Mouse (Mus musculus): ENCODE measurements around the gene Hist2h2ac. TPM values are rescaled to one million over a fixed set of nuclear protein-coding genes. Genes with fewer than 3 reads are reported as not detected.

The Hist2h2ac gene
- polyA plus RNA-seq (2012; rRNA removed) = 18.8 and 23.5 TPM in 2 replicates

DNA sequence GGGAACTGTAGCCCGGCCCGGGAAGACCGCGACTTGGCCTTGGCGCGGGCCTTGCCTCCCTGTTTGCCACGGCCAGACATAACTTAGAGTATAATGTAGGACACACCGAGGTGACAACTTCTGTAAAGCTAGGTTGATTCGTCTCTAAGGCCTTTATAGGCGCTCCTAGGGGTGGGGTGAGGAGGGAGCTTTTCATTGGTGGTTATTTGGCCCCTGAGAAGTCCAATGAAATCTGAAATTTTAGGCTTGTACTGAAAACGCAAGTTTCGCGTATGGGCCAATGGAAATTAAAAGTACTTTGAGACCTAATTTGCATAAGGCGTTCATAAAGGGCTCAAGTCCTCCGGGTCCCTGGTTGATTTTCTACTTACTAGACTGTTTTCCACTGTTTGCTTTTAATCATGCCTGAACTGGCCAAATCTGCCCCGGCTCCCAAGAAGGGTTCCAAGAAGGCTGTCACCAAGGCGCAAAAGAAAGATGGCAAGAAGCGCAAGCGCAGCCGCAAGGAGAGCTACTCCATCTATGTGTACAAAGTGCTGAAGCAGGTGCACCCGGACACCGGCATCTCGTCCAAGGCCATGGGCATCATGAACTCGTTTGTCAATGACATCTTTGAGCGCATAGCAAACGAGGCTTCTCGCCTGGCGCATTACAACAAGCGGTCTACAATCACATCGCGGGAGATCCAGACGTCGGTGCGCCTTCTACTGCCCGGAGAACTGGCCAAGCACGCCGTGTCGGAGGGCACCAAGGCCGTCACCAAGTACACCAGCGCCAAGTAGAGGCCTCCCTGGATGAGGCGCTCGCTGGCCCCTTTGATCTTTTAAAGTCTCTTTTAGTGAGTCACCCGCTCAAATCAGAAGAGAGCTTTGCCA lies at the start of gene Hist2h2ac, which contains the start of gene Hist2h2be:
Hist2h2ac (minus strand) TSS at position 116 of the 875 bp plus-strand sequence.
Hist2h2be (plus strand) TSS at position 355 of the 875 bp plus-strand sequence.

DNA sequence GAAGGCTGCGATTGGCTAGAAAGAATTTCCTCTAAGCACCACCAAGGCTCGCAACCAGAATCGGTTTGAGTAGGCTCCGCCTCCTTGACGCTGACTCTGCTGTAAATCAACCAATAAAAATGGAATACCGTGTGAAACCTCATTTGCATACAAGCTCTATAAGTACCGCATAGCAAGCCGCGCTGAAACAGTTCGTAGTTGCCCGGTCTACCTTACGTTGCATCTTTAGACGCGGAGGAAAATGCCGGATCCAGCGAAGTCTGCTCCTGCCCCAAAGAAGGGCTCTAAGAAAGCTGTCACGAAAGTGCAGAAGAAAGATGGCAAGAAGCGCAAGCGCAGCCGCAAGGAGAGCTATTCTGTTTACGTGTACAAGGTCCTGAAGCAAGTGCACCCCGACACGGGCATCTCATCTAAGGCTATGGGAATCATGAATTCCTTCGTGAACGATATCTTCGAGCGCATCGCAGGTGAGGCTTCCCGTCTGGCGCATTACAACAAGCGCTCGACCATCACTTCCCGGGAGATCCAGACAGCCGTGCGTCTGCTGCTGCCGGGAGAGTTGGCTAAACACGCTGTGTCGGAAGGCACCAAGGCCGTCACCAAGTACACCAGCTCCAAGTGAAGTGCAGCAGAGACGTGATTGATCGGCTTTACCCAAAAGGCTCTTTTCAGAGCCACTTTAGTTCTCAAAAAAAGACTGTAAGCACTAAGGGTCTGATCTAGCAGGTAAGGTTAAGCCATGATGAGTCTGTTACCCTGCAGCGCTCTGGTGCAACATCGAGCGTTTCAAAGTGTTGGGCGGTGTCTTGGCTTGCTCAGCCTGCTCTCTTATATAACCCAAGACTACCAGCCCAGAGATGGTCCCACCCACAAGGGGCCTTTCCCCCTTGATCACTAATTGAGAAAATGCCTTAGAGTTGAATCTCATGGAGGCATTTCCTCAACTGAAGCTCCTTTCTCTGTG lies 49.1 kb upstream of the Hist2h2ac start, which contains the start of gene Hist2h2bb:
Hist2h2bb (plus strand) TSS at position 242 of the 964 bp plus-strand sequence.

DNA sequence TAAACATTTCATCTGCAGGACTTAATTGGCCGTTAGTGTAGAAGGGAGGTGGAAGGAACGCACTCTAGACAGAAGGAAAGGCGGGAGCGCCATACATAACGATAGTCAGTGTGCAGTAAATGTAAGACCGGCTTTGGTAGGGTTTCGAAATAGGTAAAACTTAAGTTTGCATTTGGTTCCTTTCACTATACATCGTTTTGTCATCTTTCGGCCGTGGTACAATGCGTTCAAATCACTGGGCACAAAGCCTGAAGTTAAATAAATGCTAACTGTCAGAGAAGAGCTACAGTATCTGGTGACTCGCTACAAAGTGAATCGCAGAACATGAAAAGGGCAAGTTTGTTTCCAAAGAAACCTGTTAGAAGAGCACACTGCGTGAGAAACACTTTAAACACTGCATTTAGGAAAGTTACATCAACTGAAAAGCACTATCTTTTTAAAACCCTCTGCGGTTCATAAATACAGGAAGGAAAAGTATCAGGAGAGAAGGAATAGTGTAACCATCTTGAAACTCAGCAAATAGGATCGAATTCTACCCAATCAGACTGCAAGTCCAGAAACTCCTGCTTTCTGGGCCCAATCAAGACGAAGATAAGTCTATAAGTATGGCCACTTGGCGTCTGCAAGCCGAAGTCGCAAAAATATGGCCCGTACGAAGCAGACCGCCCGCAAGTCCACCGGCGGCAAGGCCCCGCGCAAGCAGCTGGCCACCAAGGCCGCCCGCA lies 47.5 kb upstream of the Hist2h2ac start, which contains the start of gene Hist2h3b:
Hist2h3b (plus strand) TSS at position 604 of the 725 bp plus-strand sequence.

DNA sequence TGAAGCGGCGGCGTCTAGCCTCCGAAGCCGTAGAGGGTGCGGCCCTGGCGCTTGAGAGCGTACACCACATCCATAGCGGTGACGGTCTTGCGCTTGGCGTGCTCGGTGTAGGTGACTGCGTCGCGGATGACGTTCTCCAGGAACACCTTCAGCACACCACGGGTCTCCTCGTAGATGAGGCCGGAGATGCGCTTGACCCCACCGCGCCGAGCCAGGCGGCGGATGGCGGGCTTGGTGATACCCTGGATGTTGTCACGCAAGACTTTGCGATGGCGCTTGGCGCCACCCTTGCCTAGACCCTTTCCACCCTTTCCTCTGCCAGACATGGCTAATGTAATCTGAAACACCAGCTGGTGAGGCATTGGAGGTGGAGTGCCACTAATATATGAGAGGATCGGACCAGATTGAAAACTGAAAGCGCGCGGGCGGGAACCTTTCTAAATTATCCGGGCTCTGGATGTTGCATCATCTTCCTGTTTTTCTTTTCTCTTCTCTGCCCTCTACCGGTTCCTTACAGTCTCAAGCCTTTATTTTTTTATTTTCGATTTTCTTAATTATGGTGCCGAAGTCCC lies 42.4 kb upstream of the Hist2h2ac start, which contains the start of gene Hist2h4:
Hist2h4 (minus strand) TSS at position 333 of the 572 bp plus-strand sequence.

DNA sequence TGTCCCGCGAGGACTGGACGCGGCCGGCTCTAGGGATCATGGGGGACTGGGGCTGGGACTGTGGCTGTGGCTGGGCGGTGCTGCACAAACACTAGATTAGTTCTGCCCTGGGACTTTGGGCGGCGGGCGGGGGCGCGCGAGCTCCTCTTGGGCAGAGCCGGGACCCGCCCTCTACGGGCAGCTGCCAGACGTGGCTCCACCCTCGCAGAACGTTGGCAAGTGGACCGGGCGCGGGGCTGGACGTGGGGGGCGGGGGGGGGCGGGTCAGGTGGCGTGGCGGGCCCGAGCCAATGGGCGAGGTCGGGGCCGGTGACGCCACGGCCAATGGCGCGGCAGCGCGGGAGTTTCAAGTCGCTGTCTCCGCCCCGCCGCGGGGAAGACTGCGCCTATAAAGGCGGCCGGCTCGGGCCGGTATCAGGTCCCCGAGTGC lies 25.8 kb upstream of the Hist2h2ac start, which contains the start of gene Hist2h3c1:
Hist2h3c1 (plus strand) TSS at position 259 of the 430 bp plus-strand sequence.

DNA sequence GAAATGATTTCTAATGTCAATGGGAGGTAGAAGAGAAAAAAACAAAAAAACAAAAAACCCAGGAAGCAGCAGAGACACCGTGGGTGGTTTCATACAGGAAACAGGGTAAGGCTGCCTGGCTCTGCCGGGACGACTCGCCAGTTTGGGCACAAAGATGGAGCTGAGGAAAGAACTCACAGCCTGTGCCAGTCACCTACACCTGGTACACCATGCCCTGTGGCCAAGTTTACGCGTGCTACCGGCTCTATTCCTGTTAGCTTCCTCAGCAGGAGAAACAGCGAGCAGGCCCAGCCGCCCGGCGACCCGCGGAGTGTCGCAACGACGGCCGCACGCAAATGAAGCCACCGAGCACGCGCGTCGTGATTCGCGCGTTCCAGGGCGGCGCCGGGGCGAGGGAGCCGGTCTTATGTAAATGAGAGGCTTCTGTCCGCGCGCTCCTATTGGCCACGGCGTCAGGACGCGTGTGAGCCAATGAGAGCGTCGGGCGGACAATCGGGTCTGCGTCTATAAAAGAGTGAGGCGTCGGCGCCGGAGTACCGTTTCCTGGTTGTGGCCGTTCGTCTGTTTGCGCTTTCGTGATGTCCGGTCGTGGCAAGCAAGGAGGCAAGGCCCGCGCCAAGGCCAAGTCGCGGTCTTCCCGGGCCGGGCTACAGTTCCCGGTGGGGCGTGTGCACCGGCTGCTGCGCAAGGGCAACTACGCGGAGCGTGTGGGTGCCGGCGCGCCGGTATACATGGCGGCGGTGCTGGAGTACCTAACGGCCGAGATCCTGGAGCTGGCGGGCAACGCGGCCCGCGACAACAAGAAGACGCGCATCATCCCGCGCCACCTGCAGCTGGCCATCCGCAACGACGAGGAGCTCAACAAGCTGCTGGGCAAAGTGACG lies 24.6 kb upstream of the Hist2h2ac start, which contains the start of gene Hist2h2aa1:
Hist2h2aa1 (plus strand) TSS at position 495 of the 884 bp plus-strand sequence.

GRCm38 (mm10) chr3:96239949-96240798 lies 19.5 kb upstream of the Hist2h2ac start, which contains the start of gene Hist2h2aa2:
Gene Hist2h2aa2, minus strand, starts transcription at chr3:96240276.

GRCm38 (mm10) chr3:96238954-96239793 lies 18.5 kb upstream of the Hist2h2ac start, which contains the start of gene Hist2h3c2:
Gene Hist2h3c2, minus strand, starts transcription at chr3:96239127.

GRCm38 (mm10) chr3:96219661-96220130 lies 984 bp downstream of the Hist2h2ac start, which contains the start of the genes Bola1 and Hist2h2ab:
Gene Bola1, minus strand, starts transcription at chr3:96219709.
Gene Hist2h2ab, plus strand, starts transcription at chr3:96219865.

DNA sequence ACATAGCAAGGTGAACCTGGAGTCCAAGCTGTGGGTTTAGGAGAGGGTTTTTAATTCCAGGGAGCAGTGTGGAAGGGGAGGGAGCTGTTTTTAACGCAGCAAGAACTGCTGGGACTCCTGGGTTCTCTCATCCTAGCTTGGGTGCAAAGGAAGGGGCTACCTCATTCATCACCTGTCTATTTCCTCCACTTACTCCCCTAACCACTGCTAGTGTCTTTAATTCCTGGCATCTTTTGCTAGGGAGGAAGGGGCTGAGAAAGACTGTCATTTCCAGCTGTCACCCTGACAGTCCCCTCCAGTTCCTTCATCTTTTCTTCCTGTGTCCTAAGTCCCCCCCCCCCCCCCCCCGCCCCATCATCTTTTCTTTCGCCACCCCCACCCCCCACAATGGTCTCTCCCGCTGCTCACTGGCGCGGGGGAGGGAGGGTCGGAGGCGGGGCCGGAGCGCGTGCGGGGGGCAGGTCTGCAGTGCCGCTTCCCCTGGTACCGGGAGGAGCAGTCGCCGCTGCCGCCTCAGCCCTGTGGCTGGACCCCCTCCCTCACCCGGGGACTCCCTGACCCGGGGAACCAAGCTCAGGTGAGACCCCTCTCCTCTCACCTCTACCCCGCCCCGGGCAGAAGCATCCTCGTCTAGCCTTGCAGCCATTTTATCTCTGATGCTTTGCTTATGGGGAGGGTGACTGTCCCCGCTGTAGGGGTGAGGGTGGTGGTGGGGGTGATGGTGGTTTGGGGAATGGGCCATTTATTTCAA lies 39.8 kb downstream of the Hist2h2ac start, which contains the start of gene Sv2a:
Sv2a (plus strand) TSS at position 425 of the 751 bp plus-strand sequence.

GRCm38 (mm10) chr3:96172197-96173178 lies 48.2 kb downstream of the Hist2h2ac start, which contains the start of gene Sf3b4:
Gene Sf3b4, plus strand, starts transcription at chr3:96172332.

